Mouse (Mus musculus): ENCODE data around the gene Elp5. TPM values are rescaled to one million over a fixed set of nuclear protein-coding genes. Genes with fewer than 3 reads are reported as not detected.

Elp5 gene
- polyA plus RNA-seq, 1 experiment from 2014 or later = 111 TPM

DNA sequence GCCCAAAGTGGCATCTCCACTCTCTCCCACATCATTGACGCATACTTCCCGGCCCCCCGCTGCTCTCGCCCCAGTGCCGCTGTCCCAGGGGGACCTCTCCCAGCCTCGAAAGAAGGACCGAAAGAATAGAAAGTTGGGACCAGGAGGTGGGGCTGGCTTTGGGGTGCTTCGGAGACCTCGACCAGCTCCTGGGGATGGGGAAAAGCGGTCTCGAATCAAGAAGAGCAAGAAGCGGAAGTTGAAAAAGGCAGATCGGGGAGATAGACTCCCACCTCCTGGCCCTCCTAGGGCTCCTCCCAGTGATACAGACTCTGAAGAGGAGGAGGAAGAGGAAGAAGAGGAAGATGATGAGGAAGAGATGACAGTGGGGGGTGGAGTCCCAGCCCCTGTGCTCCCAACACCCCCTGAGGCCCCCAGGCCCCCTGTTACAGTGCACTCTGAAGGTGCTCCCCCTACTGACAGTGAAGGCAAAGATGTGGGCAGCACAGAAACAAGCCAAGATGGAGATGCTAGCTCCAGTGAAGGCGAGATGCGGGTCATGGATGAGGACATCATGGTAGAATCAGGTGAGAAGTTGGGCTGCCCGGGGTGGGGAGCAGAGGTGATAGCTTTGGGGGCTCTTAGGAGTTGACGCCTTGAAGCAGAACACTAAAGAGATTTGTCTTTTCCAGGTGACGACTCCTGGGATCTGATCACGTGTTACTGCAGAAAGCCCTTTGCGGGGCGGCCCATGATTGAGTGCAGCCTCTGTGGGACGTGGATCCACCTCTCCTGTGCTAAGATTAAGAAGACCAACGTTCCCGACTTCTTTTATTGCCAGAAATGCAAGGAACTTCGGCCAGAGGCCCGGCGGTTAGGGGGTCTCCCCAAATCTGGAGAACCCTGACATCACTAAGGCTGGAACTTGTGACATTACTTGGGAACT is 16.5 kb upstream of the Elp5 start:
- WGBS = 92% methylated on average over 27 of the region's 27 CpGs
- Histone ChIP-seq H3K9me3 (ENCODE audit: control insufficient read depth, low read depth, low read length) (no peaks in the 10 kb centered on the region), H3K4me2 (replicated peaks; ENCODE audit: low read depth, low read length) (no peak overlapping the region), H3K4me1 (ENCODE audit: control insufficient read depth, insufficient read depth, low read length) (peaks cover 23% of the 10 kb centered on the region), H3K36me3 (ENCODE audit: control insufficient read depth, insufficient read depth, low read length) (peaks cover 26% of the 10 kb centered on the region), H3K27me3 (ENCODE audit: control insufficient read depth, insufficient read depth, low read length) (no peaks in the 10 kb centered on the region), H3K9ac (replicated peaks; ENCODE audit: low read depth, low read length) (no peak overlapping the region), H3K27ac (ENCODE audit: low read length) (no peak overlapping the region), H3K4me3 (ENCODE audit: low read depth, low read length) (no peak overlapping the region)
- ATAC-seq (ENCODE audit: insufficient number of reproducible peaks, insufficient read depth, low FRiP score, low read depth) = no peak

GRCm38 (mm10) chr11:69997070-69997509 is 14.8 kb upstream of the Elp5 start:
- no peaks in the 10 kb centered on the region for H3K27me3 ChIP-seq (ENCODE audit: control insufficient read depth, insufficient read depth, low read length)
- peaks cover 22% of the 10 kb centered on the region for H3K4me1 ChIP-seq (ENCODE audit: control insufficient read depth, insufficient read depth, low read length)
- H3K4me3 ChIP-seq (ENCODE audit: low read depth, low read length) = peak overlapping the region; percentile 65
- peaks cover 33% of the 10 kb centered on the region for H3K36me3 ChIP-seq (ENCODE audit: control insufficient read depth, insufficient read depth, low read length)
- no peaks in the 10 kb centered on the region for H3K9me3 ChIP-seq (ENCODE audit: control insufficient read depth, low read depth, low read length)
- peak overlapping the region; percentile 98 for H3K9ac ChIP-seq (replicated peaks; ENCODE audit: low read depth, low read length)
- peak overlapping the region; percentile 46 for H3K4me2 ChIP-seq (replicated peaks; ENCODE audit: low read depth, low read length)
- H3K27ac ChIP-seq (ENCODE audit: low read length) = peak overlapping the region; percentile 99
- WGBS = 1% methylated on average over 42 of the region's 44 CpGs
- peak; percentile 60 for ATAC-seq (ENCODE audit: insufficient number of reproducible peaks, insufficient read depth, low FRiP score, low read depth)

DNA sequence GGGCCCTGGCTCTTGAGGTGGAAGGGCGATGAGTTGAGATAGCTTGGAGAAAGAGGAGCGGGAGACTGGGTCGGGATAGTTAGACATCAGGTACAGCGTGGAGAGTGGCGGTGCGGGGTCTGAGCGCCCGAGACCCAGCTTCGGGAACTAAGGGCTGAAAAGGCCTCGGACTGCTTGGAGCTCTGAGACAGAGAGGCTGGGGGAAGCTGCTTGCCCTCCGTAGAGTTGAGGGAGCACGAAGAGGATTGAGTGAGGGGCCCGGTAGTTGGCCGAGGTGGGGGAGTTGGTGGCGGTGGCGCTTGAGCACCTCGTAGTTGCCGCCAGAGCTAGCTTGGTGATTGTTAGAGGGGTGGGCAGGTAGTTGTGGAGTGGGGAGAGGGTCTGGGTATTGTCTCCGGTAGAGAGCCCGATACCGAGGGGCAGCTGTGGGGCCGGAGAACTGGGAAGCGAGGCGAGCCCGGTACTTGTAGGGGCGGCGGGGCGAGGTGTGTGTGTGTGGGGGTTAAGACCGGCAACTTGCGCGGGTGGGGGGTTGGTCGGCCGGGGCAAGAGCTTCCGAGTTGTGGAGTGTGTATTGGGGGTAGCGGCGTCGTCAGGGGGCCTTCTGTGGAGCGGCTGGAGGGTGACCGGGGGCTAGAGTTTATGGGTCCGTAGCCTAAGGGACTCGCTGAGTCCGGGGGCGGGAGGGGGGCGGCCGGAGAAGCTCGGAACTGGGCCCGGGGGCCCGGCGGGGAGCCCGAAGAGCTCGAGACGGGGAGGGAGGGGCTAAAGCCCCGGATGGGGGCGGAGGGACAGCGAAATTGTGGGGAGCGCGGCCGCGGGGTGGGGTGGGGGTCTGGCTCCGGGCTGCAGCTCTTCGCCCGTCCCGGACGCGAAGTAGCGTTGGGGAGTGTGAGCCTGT is 14.1 kb upstream of the Elp5 start:
- peak overlapping the region; percentile 98 for H3K9ac ChIP-seq (replicated peaks; ENCODE audit: low read depth, low read length)
- peaks cover 33% of the 10 kb centered on the region for H3K36me3 ChIP-seq (ENCODE audit: control insufficient read depth, insufficient read depth, low read length)
- peaks cover 16% of the 10 kb centered on the region for H3K4me1 ChIP-seq (ENCODE audit: control insufficient read depth, insufficient read depth, low read length)
- H3K27me3 ChIP-seq (ENCODE audit: control insufficient read depth, insufficient read depth, low read length) = no peaks in the 10 kb centered on the region
- ATAC-seq (ENCODE audit: insufficient number of reproducible peaks, insufficient read depth, low FRiP score, low read depth) = peak; percentile 4; the same call in 1 of the 2 replicates
- peak overlapping the region; percentile 46 for H3K4me2 ChIP-seq (replicated peaks; ENCODE audit: low read depth, low read length)
- WGBS = 2% methylated on average over 65 of the region's 66 CpGs
- peak overlapping the region; percentile 99 for H3K27ac ChIP-seq (ENCODE audit: low read length)
- H3K9me3 ChIP-seq (ENCODE audit: control insufficient read depth, low read depth, low read length) = no peaks in the 10 kb centered on the region
- H3K4me3 ChIP-seq (ENCODE audit: low read depth, low read length) = peak overlapping the region; percentile 65

GRCm38 (mm10) chr11:69995391-69995960 is 13.2 kb upstream of the Elp5 start, which contains the start of gene Phf23:
Gene Phf23 (plus strand): TSS chr11:69995777.
- Histone ChIP-seq H3K4me3 (ENCODE audit: low read depth, low read length) (peak within 1 kb of the TSS; percentile 65), H3K9me3 (ENCODE audit: control insufficient read depth, low read depth, low read length) (no peaks in the 10 kb centered on the region), H3K9ac (replicated peaks; ENCODE audit: low read depth, low read length) (peak within 1 kb of the TSS; percentile 98), H3K4me2 (replicated peaks; ENCODE audit: low read depth, low read length) (peak within 1 kb of the TSS; percentile 46), H3K36me3 (ENCODE audit: control insufficient read depth, insufficient read depth, low read length) (peaks cover 33% of the 10 kb centered on the region), H3K27me3 (ENCODE audit: control insufficient read depth, insufficient read depth, low read length) (no peaks in the 10 kb centered on the region), H3K4me1 (ENCODE audit: control insufficient read depth, insufficient read depth, low read length) (peaks cover 15% of the 10 kb centered on the region), H3K27ac (ENCODE audit: low read length) (peak within 1 kb of the TSS; percentile 99)
- WGBS = 1% methylated on average over 35 of the region's 36 CpGs
- peak; percentile 84 for ATAC-seq (ENCODE audit: insufficient number of reproducible peaks, insufficient read depth, low FRiP score, low read depth)

- no peak overlapping the region for H3K9ac ChIP-seq (replicated peaks; ENCODE audit: low read depth, low read length)
- no peaks in the 10 kb centered on the region for H3K9me3 ChIP-seq (ENCODE audit: control insufficient read depth, low read depth, low read length)
- WGBS = 88% methylated on average over 11 of the region's 11 CpGs
- H3K27me3 ChIP-seq (ENCODE audit: control insufficient read depth, insufficient read depth, low read length) = no peaks in the 10 kb centered on the region
- peaks cover 29% of the 10 kb centered on the region for H3K36me3 ChIP-seq (ENCODE audit: control insufficient read depth, insufficient read depth, low read length)
- 0 out of 2 replicates have a peak overlapping the region, but pooled peaks have one; percentile 65 for H3K4me3 ChIP-seq (ENCODE audit: low read depth, low read length)
- no peak for ATAC-seq (ENCODE audit: insufficient number of reproducible peaks, insufficient read depth, low FRiP score, low read depth)
- H3K4me2 ChIP-seq (replicated peaks; ENCODE audit: low read depth, low read length) = peak overlapping the region; percentile 30; the same call in 1 of the 2 replicates
- peaks cover 15% of the 10 kb centered on the region for H3K4me1 ChIP-seq (ENCODE audit: control insufficient read depth, insufficient read depth, low read length)
- no peak overlapping the region for H3K27ac ChIP-seq (ENCODE audit: low read length)
Observed at GRCm38 (mm10) chr11:69994401-69995090, 12.2 kb upstream of the Elp5 start.

DNA sequence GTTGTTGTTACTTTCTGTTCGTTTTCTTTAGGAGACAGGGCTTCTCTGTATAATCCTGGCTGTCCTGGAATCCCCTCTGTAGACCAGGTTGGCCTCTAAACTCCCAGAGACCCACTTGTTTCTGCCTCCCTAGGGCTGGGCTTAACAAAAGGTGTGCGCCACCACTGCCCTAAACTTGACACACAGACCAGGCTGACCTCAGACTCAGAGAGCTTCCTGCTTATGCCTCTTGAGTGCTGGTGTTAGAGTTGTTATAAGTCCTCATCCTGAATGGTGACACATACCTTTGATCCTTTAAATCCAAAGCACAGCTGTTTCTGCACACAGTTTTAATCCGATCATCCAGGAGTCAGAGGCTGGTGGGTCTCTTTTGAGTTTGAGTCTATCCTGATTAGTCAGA is 10.6 kb upstream of the Elp5 start:
- no peak overlapping the region for H3K27ac ChIP-seq (ENCODE audit: low read length)
- 83% methylated on average over 3 of the region's 3 CpGs for WGBS
- 0 out of 2 replicates have a peak overlapping the region, but pooled peaks have one; percentile 81 for H3K9ac ChIP-seq (replicated peaks; ENCODE audit: low read depth, low read length)

DNA sequence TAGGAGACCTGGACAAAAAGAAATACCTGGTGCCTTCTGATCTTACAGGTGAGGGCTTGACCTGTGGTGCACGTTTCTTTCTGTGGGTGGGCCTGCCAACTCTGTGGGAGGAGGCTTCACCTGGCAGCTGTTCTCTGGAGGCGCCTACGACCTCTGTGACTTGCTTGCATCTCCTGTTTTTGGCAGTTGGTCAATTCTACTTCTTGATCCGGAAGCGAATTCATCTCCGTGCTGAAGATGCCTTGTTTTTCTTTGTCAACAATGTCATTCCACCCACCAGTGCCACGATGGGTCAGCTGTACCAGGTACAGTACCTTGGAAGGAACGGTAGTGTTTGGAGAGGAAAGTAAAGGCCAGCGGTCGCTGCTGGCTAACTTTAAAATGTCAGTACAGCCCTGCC is 10.1 kb upstream of the Elp5 start:
- peak overlapping the region; percentile 74 for H3K4me3 ChIP-seq (ENCODE audit: low read depth, low read length)
- no peak overlapping the region for H3K27ac ChIP-seq (ENCODE audit: low read length)
- H3K9me3 ChIP-seq (ENCODE audit: control insufficient read depth, low read depth, low read length) = no peaks in the 10 kb centered on the region
- WGBS = 77% methylated on average over 10 of the region's 10 CpGs
- H3K4me1 ChIP-seq (ENCODE audit: control insufficient read depth, insufficient read depth, low read length) = peaks cover 10% of the 10 kb centered on the region
- peak overlapping the region; percentile 63 for H3K4me2 ChIP-seq (replicated peaks; ENCODE audit: low read depth, low read length)
- H3K36me3 ChIP-seq (ENCODE audit: control insufficient read depth, insufficient read depth, low read length) = peaks cover 24% of the 10 kb centered on the region
- ATAC-seq (ENCODE audit: insufficient number of reproducible peaks, insufficient read depth, low FRiP score, low read depth) = no peak
- peak overlapping the region; percentile 81 for H3K9ac ChIP-seq (replicated peaks; ENCODE audit: low read depth, low read length)
- H3K27me3 ChIP-seq (ENCODE audit: control insufficient read depth, insufficient read depth, low read length) = no peaks in the 10 kb centered on the region

More for the DNA sequence above, 10.6 kb upstream of the Elp5 start:
- Histone ChIP-seq H3K9me3 (ENCODE audit: control insufficient read depth, low read depth, low read length) (no peaks in the 10 kb centered on the region), H3K36me3 (ENCODE audit: control insufficient read depth, insufficient read depth, low read length) (peaks cover 28% of the 10 kb centered on the region), H3K4me2 (replicated peaks; ENCODE audit: low read depth, low read length) (peak overlapping the region; percentile 63), H3K4me3 (ENCODE audit: low read depth, low read length) (peak overlapping the region; percentile 74; the same call in 1 of the 2 replicates), H3K4me1 (ENCODE audit: control insufficient read depth, insufficient read depth, low read length) (peaks cover 15% of the 10 kb centered on the region), H3K27me3 (ENCODE audit: control insufficient read depth, insufficient read depth, low read length) (no peaks in the 10 kb centered on the region)
- no peak for ATAC-seq (ENCODE audit: insufficient number of reproducible peaks, insufficient read depth, low FRiP score, low read depth)
